Mouse (Mus musculus): ENCODE data around the gene Gm4181. TPM values are rescaled to one million over a fixed set of nuclear protein-coding genes. Genes with fewer than 3 reads are reported as not detected.
"Not testable (repeated sequence)": the region's sequence is repeated elsewhere in the genome, so short reads cannot be mapped to it uniquely, and the experiment has no call there.

Gene Gm4181
- total RNA-seq (2021): not detected
- long read RNA-seq, experiment 1: 0 reads
- long read RNA-seq, experiment 2: 0 reads

GRCm38 (mm10) chr14:51635566-51635965, at the start of gene Gm4181:
Gm4181 (minus strand) TSS chr14:51635666.
- not testable (repeated sequence) for DNase-seq (ENCODE audit: low spot score)

DNA sequence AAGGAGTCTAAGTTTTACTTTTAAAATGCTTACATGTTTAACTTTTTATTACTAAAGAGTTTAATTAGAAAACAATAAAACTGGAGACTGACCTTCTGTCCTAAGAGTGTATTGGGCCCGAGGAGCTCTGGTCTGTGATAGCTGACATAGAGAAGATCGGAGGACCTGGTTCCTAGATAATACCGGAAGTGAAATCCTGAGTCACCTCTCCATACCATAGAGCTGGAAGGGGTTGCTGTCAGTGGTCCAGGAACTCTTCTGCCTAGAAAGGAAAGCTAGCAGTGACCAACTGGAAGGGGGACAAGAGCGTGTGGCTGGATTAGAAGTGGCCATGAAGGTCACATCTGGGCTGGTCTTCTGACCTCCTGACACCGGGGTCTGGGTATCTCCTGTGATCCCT, 41.8 kb upstream of the Gm4181 start:
- no peak for DNase-seq (ENCODE audit: low spot score)

GRCm38 (mm10) chr14:51632426-51632825, 3.0 kb downstream of the Gm4181 start:
- peak; percentile 17 for DNase-seq (ENCODE audit: low spot score)

DNA sequence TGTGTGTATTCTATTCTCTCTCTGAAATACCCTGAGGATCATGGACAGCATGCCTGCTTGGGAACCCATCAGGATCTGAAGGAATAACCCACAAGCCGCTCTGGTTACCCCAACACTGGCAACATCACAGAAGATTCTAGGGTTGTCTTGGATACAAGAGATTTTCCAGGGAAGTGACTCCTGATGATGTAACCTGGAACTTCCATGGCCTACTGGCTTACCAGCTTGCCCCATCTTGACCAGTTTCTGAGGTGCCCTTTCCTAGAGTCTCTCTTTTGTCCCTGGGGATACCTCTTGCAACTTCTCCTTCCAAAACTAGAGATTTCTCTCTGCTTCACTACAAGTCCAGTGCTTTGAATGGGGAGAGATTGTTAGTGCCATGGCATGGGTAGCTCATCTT, 24.3 kb downstream of the Gm4181 start, which contains the start of gene Gm17078:
Gm17078 (minus strand) TSS at position 101 of the 400 bp plus-strand sequence.
- DNase-seq (ENCODE audit: low spot score): no peak

GRCm38 (mm10) chr14:51592039-51592438, 43.4 kb downstream of the Gm4181 start, which contains the start of gene Gm17174:
Gm17174 (minus strand) TSS chr14:51592139.
- not testable (repeated sequence) for DNase-seq (ENCODE audit: low spot score)

Other genes with a start within 250 kb of the Gm4181 start
- not detected for gene Vmn2r88, start 224.8 kb downstream of the Gm4181 start, total RNA-seq (2021)
- not detected for gene Vmn2r89, start 183.8 kb downstream of the Gm4181 start, total RNA-seq (2021)
- gene Gm5622, start 82.9 kb downstream of the Gm4181 start, total RNA-seq (2021): not detected
- not detected for gene Gm17175, start 61.6 kb downstream of the Gm4181 start, total RNA-seq (2021)
- not detected for gene Gm17174, start 43.5 kb downstream of the Gm4181 start, total RNA-seq (2021)
- not detected for gene Gm17078, start 24.4 kb downstream of the Gm4181 start, total RNA-seq (2021)
- gene Gm17079, start 59.8 kb upstream of the Gm4181 start, total RNA-seq (2021): not detected
- not detected for gene Gm5800, start 81.5 kb upstream of the Gm4181 start, total RNA-seq (2021)
- not detected for gene Ang4, start 137.9 kb upstream of the Gm4181 start, total RNA-seq (2021)
- not detected for gene AY358078, start 164.4 kb upstream of the Gm4181 start, total RNA-seq (2021)
- gene Ear6, start 218.0 kb upstream of the Gm4181 start, total RNA-seq (2021): not detected
- 10 to 100 TPM; 12.2 to 19.5 TPM for gene Mettl17, start 249.2 kb upstream of the Gm4181 start, total RNA-seq (2021)